Mouse (Mus musculus): Measurements from ENCODE around the gene Ttc24. TPM values are rescaled to one million over a fixed set of nuclear protein-coding genes. Genes with fewer than 3 reads are reported as not detected.

Ttc24 gene
- polyA plus RNA-seq, 1 experiment from 2014 or later, result not detected

- H3K4me2 ChIP-seq, result no peak overlapping the region
- H3K9me3 ChIP-seq (replicated peaks; ENCODE audit: control insufficient read depth, low read length), result no peaks in the 10 kb centered on the region
- ATAC-seq (replicated peaks; ENCODE audit: insufficient number of reproducible peaks, low FRiP score, low TSS enrichment), result no peak
- H3K4me1 ChIP-seq (ENCODE audit: control insufficient read depth, insufficient read depth, low read length), result no peaks in the 10 kb centered on the region
- peaks cover 25% of the 10 kb centered on the region for H3K36me3 ChIP-seq (ENCODE audit: control insufficient read depth, insufficient read depth, low read length)
- H3K27ac ChIP-seq (ENCODE audit: low read depth, low read length), result no peak overlapping the region
- no peak overlapping the region for H3K9ac ChIP-seq (ENCODE audit: low read depth, low read length)
- WGBS (ENCODE audit: insufficient replicate concordance), result 82% methylated on average over 4 of the region's 4 CpGs
- no peaks in the 10 kb centered on the region for H3K27me3 ChIP-seq (ENCODE audit: control insufficient read depth, insufficient read depth, low read length)
- H3K4me3 ChIP-seq (ENCODE audit: low read depth, low read length), result no peak overlapping the region
These were observed 28.0 kb upstream of the Ttc24 start for GRCm38 (mm10) chr3:88106126-88106525.

- WGBS (ENCODE audit: insufficient replicate concordance), result 68% methylated on average over 6 of the region's 6 CpGs
- Histone ChIP-seq H3K4me3 (ENCODE audit: low read depth, low read length) (no peak overlapping the region), H3K27ac (ENCODE audit: low read depth, low read length) (no peak overlapping the region), H3K9ac (ENCODE audit: low read depth, low read length) (no peak overlapping the region), H3K4me1 (ENCODE audit: control insufficient read depth, insufficient read depth, low read length) (no peaks in the 10 kb centered on the region), H3K27me3 (ENCODE audit: control insufficient read depth, insufficient read depth, low read length) (no peaks in the 10 kb centered on the region), H3K36me3 (ENCODE audit: control insufficient read depth, insufficient read depth, low read length) (peaks cover 25% of the 10 kb centered on the region), H3K9me3 (replicated peaks; ENCODE audit: control insufficient read depth, low read length) (no peaks in the 10 kb centered on the region), H3K4me2 (no peak overlapping the region)
- no peak for ATAC-seq (replicated peaks; ENCODE audit: insufficient number of reproducible peaks, low FRiP score, low TSS enrichment)
These were observed 24.5 kb upstream of the Ttc24 start for GRCm38 (mm10) chr3:88102611-88103010.

DNA sequence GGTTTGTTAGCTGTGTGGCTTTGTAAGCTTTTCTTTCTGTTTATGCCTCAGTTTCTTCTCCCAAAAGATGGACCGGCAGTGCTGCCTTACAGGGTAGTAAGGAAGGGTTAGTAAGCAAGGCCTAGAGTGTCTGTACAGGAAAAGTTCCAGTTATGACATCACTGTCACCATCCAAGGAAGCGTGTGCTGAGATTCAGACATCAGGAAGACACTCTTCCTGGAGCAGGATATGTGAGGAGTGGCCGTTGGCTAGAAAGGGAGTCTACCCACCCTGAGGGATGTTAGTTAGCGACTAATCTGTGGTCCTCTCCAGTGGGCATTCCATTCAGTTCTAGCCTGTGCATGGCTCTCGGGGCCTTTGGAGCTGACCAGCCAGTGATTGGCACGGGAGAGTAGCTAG is 24.1 kb upstream of the Ttc24 start:
- Histone ChIP-seq H3K9me3 (replicated peaks; ENCODE audit: control insufficient read depth, low read length) (no peaks in the 10 kb centered on the region), H3K4me1 (ENCODE audit: control insufficient read depth, insufficient read depth, low read length) (no peaks in the 10 kb centered on the region), H3K9ac (ENCODE audit: low read depth, low read length) (no peak overlapping the region), H3K36me3 (ENCODE audit: control insufficient read depth, insufficient read depth, low read length) (peaks cover 25% of the 10 kb centered on the region), H3K27me3 (ENCODE audit: control insufficient read depth, insufficient read depth, low read length) (no peaks in the 10 kb centered on the region), H3K4me3 (ENCODE audit: low read depth, low read length) (no peak overlapping the region), H3K4me2 (no peak overlapping the region), H3K27ac (ENCODE audit: low read depth, low read length) (no peak overlapping the region)
- no peak; the same call in 1 of the 2 replicates for ATAC-seq (replicated peaks; ENCODE audit: insufficient number of reproducible peaks, low FRiP score, low TSS enrichment)
- 73% methylated on average over 6 of the region's 6 CpGs for WGBS (ENCODE audit: insufficient replicate concordance)

DNA sequence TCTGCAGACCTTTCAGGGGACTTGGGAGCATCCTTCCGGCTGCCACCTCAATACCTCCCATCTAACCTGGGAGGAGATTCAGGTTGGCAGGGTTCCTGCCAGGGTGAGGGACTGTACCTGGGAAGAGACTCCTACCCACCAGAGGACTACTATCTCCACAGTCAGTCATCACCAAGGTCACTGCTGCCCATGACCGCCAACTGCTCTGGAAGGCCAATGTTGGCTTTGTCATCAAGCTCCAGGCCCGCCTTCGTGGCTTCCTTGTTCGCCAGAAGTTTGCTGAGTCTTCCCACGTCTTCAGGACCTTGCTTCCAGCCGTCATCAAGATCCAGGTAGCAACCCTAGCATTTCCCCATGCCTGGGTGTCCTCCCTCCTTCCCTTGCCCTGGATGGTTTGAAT is 23.6 kb upstream of the Ttc24 start:
- Histone ChIP-seq H3K27me3 (ENCODE audit: control insufficient read depth, insufficient read depth, low read length) (no peaks in the 10 kb centered on the region), H3K4me3 (ENCODE audit: low read depth, low read length) (no peak overlapping the region), H3K9me3 (replicated peaks; ENCODE audit: control insufficient read depth, low read length) (no peaks in the 10 kb centered on the region), H3K9ac (ENCODE audit: low read depth, low read length) (no peak overlapping the region), H3K27ac (ENCODE audit: low read depth, low read length) (no peak overlapping the region), H3K36me3 (ENCODE audit: control insufficient read depth, insufficient read depth, low read length) (peaks cover 29% of the 10 kb centered on the region), H3K4me2 (no peak overlapping the region), H3K4me1 (ENCODE audit: control insufficient read depth, insufficient read depth, low read length) (no peaks in the 10 kb centered on the region)
- ATAC-seq (replicated peaks; ENCODE audit: insufficient number of reproducible peaks, low FRiP score, low TSS enrichment), result no peak
- 90% methylated on average over 7 of the region's 7 CpGs for WGBS (ENCODE audit: insufficient replicate concordance)

- 84% methylated on average over 3 of the region's 3 CpGs for WGBS (ENCODE audit: insufficient replicate concordance)
- H3K27me3 ChIP-seq (ENCODE audit: control insufficient read depth, insufficient read depth, low read length), result no peaks in the 10 kb centered on the region
- H3K4me1 ChIP-seq (ENCODE audit: control insufficient read depth, insufficient read depth, low read length), result no peaks in the 10 kb centered on the region
- no peak for ATAC-seq (replicated peaks; ENCODE audit: insufficient number of reproducible peaks, low FRiP score, low TSS enrichment)
- H3K27ac ChIP-seq (ENCODE audit: low read depth, low read length), result no peak overlapping the region
- no peaks in the 10 kb centered on the region for H3K9me3 ChIP-seq (replicated peaks; ENCODE audit: control insufficient read depth, low read length)
- peaks cover 30% of the 10 kb centered on the region for H3K36me3 ChIP-seq (ENCODE audit: control insufficient read depth, insufficient read depth, low read length)
- no peak overlapping the region for H3K4me3 ChIP-seq (ENCODE audit: low read depth, low read length)
- no peak overlapping the region for H3K9ac ChIP-seq (ENCODE audit: low read depth, low read length)
- no peak overlapping the region for H3K4me2 ChIP-seq
These were observed 22.1 kb upstream of the Ttc24 start for GRCm38 (mm10) chr3:88100251-88100650.

- H3K27ac ChIP-seq (ENCODE audit: low read depth, low read length), result no peak overlapping the region
- H3K4me3 ChIP-seq (ENCODE audit: low read depth, low read length), result no peak overlapping the region
- H3K27me3 ChIP-seq (ENCODE audit: control insufficient read depth, insufficient read depth, low read length), result no peaks in the 10 kb centered on the region
- no peaks in the 10 kb centered on the region for H3K9me3 ChIP-seq (replicated peaks; ENCODE audit: control insufficient read depth, low read length)
- H3K4me2 ChIP-seq, result no peak overlapping the region
- ATAC-seq (replicated peaks; ENCODE audit: insufficient number of reproducible peaks, low FRiP score, low TSS enrichment), result no peak
- peaks cover 34% of the 10 kb centered on the region for H3K36me3 ChIP-seq (ENCODE audit: control insufficient read depth, insufficient read depth, low read length)
- WGBS (ENCODE audit: insufficient replicate concordance), result 67% methylated on average over 6 of the region's 6 CpGs
- no peak overlapping the region for H3K9ac ChIP-seq (ENCODE audit: low read depth, low read length)
- no peaks in the 10 kb centered on the region for H3K4me1 ChIP-seq (ENCODE audit: control insufficient read depth, insufficient read depth, low read length)
These were observed 19.6 kb upstream of the Ttc24 start for GRCm38 (mm10) chr3:88097666-88098065.

DNA sequence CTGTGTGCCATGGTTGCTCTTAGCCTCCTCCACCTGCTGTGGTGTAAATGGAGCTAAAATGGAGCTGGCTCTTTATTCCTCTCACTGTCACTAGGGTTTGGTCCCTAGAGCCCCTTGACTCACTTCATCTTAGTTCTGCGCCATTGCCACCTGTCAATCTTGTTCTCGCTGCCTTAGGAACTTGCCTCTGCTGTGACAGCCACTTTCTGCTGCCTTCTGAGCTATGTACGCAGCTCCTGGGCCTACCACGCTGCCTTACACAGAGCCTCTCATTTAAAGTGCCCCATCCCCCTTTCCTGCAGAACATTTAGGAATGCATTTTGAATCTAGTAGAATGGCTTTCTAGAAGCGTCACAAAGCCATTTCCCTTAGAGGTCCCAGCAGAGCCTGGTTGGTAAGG is 16.0 kb upstream of the Ttc24 start:
- peaks cover 40% of the 10 kb centered on the region for H3K36me3 ChIP-seq (ENCODE audit: control insufficient read depth, insufficient read depth, low read length)
- 69% methylated on average over 5 of the region's 5 CpGs for WGBS (ENCODE audit: insufficient replicate concordance)

DNA sequence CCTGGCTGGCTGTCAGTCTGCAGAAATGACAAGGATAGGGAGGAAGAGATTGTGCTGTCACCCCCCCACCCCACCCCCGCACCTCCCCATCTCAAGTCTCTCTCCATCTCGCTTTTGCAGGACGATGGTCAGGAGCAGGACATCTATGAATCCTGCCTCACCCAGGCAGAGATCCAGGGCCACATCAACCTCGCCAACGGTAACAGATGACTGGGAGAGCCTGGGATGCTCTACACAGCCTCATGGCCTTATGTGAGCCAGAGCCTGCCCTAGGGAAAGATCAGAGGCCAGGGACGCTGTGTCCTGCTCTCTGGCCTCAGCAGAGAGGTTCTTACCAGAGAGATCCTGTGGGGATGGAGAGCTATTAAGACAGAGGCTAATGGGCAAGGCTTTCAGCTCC is 12.5 kb upstream of the Ttc24 start:
- Histone ChIP-seq H3K9me3 (replicated peaks; ENCODE audit: control insufficient read depth, low read length) (no peaks in the 10 kb centered on the region), H3K36me3 (ENCODE audit: control insufficient read depth, insufficient read depth, low read length) (peaks cover 38% of the 10 kb centered on the region), H3K4me2 (no peak overlapping the region), H3K4me3 (ENCODE audit: low read depth, low read length) (no peak overlapping the region), H3K9ac (ENCODE audit: low read depth, low read length) (no peak overlapping the region), H3K27ac (ENCODE audit: low read depth, low read length) (no peak overlapping the region), H3K27me3 (ENCODE audit: control insufficient read depth, insufficient read depth, low read length) (no peaks in the 10 kb centered on the region), H3K4me1 (ENCODE audit: control insufficient read depth, insufficient read depth, low read length) (no peaks in the 10 kb centered on the region)
- no peak for ATAC-seq (replicated peaks; ENCODE audit: insufficient number of reproducible peaks, low FRiP score, low TSS enrichment)
- 86% methylated on average over 6 of the region's 6 CpGs for WGBS (ENCODE audit: insufficient replicate concordance)

More for the DNA sequence above, 16.0 kb upstream of the Ttc24 start:
- Histone ChIP-seq H3K27ac (ENCODE audit: low read depth, low read length) (no peak overlapping the region), H3K4me3 (ENCODE audit: low read depth, low read length) (no peak overlapping the region), H3K9me3 (replicated peaks; ENCODE audit: control insufficient read depth, low read length) (no peaks in the 10 kb centered on the region), H3K4me2 (no peak overlapping the region), H3K27me3 (ENCODE audit: control insufficient read depth, insufficient read depth, low read length) (no peaks in the 10 kb centered on the region), H3K4me1 (ENCODE audit: control insufficient read depth, insufficient read depth, low read length) (no peaks in the 10 kb centered on the region), H3K9ac (ENCODE audit: low read depth, low read length) (no peak overlapping the region)
- no peak for ATAC-seq (replicated peaks; ENCODE audit: insufficient number of reproducible peaks, low FRiP score, low TSS enrichment)

DNA sequence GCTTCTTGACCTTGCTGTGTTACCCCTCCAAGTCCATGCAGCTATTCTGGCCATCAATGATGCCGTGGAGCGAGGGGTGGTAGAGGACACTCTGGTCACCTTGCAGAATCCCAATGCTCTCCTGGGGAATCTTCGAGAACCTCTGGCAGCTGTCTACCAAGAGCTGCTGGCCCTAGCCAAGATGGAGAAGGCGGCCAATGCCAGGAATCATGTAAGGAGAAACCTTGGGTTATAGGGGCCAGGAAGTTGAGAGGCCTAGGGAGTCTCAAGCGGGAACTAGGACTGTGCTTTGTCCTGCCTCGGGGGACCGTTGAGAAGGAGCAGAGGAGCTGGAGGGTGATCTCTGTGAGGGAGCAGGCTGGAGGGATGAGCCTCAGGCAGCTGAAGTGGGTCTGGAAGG is 12.0 kb upstream of the Ttc24 start:
- H3K4me1 ChIP-seq (ENCODE audit: control insufficient read depth, insufficient read depth, low read length), result no peaks in the 10 kb centered on the region
- H3K9ac ChIP-seq (ENCODE audit: low read depth, low read length), result no peak overlapping the region
- no peak overlapping the region for H3K4me2 ChIP-seq
- no peak for ATAC-seq (replicated peaks; ENCODE audit: insufficient number of reproducible peaks, low FRiP score, low TSS enrichment)
- H3K4me3 ChIP-seq (ENCODE audit: low read depth, low read length), result no peak overlapping the region
- no peaks in the 10 kb centered on the region for H3K27me3 ChIP-seq (ENCODE audit: control insufficient read depth, insufficient read depth, low read length)
- peaks cover 35% of the 10 kb centered on the region for H3K36me3 ChIP-seq (ENCODE audit: control insufficient read depth, insufficient read depth, low read length)
- no peak overlapping the region for H3K27ac ChIP-seq (ENCODE audit: low read depth, low read length)
- 84% methylated on average over 7 of the region's 7 CpGs for WGBS (ENCODE audit: insufficient replicate concordance)
- no peaks in the 10 kb centered on the region for H3K9me3 ChIP-seq (replicated peaks; ENCODE audit: control insufficient read depth, low read length)
